Mouse (Mus musculus): Measurements from ENCODE around the gene Ccdc146.

The Ccdc146 gene

DNA sequence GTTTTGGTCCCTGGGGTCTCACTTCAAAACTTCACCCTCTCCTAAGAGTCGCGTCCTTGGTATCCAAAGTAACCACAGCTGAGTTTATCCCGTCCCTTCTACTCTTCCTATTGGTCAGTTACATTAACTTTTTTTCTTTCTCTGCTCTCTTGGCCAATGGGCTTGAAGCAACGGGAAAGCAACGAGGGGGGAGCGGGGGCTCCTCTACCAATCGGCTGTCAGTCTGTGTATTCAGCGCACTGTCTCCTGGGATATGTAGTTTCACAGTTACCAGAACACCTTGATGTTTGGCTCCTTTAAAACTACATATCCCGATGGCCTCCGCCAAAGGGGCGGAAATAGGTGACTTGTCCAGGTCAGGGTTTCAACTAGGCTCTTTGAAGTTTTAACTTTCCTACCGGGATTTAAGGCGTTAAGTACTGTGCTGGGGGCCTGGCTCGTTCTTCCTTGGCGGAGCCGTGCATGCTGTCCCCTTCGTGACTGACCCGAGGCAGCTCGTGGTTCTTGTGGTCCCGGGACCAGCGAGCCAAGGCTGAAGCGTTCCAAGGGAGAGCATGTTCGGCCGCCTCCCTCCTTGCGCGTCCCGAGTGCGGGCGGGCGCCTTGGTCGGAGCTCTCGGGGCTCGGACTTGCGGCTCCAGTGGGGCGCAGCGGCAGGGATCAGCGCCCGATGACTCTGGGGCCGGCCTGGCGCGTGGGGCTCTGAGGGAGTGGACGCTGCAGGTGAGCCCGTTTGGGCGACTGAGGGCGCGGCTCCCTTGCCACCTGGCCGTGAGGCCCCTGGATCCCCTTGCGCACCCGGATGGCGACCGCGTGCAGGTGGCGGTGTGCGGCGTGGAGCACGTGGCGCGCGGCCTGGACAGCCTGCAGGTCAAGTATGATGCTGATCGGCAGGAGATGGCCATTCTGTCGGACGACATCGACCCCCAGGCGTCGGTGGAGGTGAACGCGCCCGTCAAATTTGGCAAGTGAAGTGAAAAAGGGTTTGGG is at the start of gene Ccdc146, which contains the start of gene Fam185a:
Gene Ccdc146, minus strand, starts transcription at position 64 of the 989 bp plus-strand sequence.
Gene Fam185a, plus strand, starts transcription at position 345 of the 989 bp plus-strand sequence.
- DNase-seq: peak; percentile 100

DNA sequence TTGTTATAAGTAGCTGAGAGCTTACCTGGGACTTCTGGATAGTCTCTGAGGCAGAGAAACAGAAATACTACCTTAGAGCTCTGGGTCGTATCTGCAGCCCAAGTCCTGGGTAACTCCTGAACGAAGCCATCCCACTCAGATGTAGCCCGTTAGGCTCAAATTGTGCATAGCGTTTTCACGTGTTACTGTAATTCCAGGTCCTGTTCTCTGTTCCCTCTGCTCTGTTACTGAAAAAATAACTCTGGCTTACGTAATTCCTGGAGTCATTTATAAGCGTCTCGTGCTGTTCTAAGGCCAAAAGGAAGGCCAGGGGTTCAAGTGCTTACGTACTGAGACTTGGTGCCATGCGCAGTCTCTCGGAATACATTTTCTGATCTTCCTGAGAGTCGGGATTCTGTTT is 43.6 kb upstream of the Ccdc146 start:
- DNase-seq: peak; percentile 51

DNA sequence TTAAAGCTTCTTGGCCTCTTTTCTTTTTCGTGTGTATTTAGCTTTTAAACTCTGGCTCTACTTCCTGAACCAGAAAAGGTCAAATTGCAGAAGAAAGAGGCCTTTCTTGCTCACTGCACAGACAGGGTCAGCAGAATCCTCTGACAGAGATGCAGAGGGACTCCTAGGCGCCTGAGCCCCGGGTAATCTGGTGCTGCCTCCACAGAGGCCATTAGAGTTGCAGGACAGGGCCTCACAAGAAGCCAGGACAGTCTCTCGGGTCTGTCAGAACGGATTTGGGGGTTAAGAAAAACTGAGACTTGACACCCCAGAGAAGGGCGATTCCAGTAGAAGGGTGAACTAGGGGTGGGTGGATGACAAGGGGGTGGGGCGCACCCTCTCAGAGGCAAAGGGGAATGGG is 42.9 kb upstream of the Ccdc146 start:
- peak; percentile 56 for DNase-seq

DNA sequence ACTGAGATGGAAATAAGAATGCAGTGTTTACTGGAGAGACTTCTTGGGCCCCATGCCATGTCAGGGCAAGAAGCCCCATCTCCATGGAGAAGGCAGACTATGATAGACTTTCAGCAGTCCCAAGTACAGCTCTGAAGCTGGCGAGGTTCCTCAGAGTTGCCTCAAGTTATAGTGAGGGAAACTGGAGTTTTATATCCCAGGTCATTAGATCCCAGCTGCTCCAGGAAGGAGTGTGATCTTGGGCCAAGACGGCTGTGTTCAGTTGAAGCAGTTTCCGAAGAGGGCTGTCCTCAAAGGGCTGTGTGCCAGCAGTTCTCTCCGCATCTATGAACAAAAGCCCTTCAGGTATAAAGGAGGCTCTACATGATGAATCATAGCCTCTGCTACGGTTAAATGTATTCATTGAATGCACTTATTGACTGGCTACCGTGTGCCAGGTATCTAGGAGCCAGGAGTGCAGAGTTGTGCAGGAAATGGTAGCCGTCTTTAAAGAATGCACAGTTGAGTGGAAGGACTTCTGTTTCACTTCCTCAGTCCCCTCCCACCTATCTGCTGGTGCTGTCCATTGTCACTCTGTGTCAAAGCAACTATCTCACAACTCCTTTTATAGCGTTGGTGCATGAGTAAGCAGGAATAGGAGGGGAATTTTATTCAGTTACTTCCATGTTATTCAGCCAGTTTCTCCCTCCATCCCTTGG is 16.5 kb upstream of the Ccdc146 start:
- peak; percentile 93 for DNase-seq

DNA sequence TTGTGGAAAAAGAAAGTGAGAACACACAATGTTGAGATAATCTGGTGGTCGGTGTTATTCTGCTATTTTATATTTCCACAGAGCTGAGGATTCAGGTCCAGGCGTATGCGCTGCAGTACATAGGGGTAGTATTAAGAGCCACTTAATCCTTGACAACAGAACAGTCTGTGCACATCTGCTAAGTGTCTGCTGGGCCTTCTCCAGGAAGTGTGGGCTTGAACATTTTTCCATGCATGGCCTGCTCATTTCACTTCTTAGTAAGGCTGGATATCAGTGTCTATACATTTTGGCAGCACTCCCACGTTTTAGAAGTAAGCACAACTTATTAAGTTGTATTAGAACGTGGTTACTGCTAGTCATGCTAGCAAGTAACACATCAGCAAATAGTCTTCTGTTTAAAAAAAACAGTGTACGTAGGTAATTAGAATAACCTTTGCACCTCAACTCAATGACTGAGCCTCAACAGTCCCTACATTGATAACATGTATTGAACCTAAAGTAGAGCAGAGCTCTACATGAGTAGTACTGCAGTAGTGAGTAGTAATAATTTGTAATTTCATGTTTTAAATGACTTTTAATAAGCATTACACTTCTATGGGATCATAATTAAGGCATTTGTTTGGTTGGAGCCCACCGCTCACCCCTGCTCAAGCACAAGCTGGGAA is 15.1 kb upstream of the Ccdc146 start:
- no peak for DNase-seq

DNA sequence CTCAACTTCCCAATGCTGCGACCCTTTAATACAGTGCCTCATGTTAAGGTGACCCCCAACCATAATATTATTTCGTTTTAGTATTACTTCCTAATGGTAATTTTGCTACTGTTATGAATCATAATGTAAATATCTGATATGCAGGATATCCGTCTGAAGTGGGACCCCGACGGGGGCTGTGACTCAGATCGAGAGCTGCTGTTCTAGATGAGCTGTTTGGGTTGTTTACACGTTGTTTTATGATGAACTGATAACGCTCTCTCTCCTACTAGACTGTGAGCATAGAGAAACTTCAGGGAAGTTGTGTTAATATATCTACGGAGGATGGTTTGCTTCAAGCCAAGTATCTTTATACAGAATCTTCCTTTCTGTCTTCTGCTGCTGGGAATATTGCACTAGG is 14.0 kb upstream of the Ccdc146 start:
- DNase-seq: no peak

DNA sequence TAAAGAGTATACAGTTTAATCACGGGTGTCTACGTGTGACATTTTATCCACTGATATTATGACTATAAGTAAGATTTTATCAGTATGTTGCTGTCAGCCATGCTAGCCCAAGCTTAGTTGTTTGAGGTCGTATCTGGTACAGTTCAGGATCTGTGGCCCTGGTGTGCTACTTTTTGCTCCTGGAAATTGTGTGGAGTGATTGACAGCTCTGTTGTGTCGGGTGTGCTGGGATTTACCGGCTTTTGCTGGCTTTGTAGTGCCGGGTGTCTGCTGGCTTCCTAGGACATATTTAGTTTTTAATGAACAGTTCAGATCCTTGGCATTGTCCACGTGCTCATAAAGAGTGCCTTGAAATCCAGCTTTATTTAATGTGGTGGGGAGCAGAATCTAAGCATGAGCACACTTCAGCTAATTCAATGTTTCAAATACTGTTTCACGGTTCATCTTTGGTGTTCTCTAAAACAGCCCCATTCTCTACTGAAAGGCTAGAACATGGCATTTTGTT is 12.0 kb upstream of the Ccdc146 start:
- no peak for DNase-seq

DNA sequence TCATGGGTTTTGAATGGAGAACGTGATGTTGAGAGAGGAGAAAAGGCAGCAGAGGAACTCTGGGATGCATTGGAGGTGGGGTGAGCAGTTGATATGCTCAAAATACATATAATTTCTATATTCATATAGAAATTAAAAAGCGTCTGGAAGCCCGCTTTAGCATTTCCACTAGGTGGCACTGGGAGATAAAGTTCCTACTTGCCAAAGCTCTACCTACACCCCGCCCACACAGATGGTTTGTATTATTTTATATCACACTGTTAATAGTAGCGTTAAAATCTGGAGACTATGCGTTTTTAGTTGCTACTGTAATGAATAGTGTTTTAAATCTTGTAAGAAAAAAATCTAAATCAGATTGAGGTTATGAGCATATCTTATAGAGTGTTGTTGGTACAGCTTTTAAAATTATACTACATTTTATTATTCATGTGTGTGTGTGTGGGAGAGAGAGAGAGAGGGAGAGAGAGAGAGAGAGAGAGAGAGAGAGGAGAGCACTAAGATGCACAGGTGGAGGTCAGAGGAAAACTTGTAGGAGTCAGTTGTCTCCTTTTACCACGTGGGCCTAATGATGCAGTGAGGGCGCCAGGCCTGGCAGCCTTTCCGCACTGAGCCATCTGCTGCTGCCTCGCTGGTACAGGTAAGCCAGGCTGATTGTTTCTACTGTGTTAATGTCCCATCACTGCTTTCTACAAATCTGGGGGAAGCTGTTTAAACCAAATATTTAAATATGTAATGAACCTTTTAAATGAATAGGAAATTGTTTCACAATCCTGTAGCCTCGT is 9.9 kb upstream of the Ccdc146 start:
- no peak for DNase-seq

DNA sequence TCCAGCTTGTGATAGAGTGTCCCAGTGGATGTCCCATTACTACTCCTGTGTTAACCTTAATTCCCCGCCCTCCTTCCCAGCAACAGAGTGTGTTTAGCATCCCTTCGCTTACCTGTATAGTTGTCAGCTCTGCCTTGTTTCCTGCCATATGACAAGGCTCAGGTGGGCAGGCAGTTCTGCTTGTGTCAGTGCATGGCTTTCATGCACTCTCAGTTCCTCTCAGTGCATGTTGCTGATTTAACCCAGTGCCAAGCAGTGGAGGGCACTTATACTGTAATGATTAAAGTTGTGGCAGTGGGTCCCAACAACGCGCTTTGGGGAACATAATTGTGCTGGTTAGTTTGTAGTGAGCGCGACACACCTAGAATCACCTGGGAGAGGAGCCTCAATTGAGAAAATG is 2.2 kb upstream of the Ccdc146 start:
- no peak for DNase-seq

DNA sequence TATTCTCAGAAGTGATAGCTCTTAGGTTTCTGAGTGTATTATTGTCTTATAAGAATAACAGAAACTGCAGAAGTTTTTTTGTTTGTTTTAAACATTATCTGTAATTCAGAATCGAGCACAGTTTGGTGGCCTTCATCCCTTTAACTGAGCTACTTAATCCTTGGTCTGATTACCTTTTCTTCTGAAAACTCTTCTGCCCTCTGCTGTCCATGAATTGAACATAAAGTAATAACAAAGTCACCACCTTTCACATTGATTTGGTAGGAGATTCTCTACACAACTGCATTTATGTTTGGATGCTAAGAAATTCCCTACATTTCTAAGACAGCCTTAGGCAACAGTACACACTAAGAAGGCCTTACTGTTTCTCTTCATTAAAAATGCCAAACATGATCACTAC is 3.9 kb downstream of the Ccdc146 start:
- DNase-seq: no peak

DNA sequence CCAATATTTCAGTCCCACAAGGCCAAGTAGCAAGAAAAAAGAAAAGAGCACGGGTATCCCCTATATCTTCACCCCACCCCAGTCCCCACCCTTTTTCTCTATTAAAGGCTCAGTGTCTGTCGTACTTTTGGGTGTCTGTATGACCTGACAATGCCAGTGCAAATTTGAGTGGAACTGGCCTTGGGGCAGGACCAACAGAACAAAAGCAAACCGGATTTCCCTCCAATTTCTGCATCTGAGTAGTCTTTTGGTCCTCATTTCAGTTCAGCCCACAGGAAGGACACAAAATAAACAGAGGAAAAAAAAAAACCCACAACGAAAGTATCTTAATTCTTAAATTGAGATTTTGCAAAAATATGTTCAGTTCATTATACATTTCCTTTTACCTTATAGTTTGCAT is 5.9 kb downstream of the Ccdc146 start:
- DNase-seq: no peak

DNA sequence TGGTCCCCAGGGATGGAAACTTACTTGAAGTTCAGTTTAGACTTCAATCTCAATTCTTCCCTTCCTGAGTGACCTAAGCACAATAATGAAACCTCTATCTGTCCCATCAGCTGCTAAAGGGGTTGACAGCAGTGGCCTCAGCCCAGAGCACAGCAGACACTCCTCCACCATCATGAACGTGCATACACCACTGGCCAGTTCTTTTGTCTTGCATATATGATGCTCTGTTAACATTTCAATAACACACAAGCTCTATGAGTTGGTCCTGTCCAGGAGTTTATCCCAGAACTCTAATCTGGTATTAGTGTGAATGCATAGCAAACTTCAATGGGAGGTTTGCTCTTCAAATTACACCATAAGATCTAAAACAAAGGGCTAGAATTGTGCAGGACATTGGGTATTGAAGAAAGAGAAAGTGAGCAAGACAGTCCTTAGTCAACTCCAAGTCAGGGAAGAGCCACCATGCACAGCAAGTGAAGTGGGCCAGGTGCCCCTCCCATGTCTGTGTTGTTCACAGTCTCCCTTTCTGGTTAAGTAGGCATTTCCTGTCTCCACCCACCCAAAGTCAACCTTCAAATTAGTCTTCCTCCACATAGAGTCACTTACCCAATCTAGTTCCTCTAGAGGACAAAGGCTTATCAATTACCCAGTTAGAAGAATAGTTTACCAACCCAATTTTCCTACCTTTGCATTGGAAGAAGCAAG is 10.2 kb downstream of the Ccdc146 start:
- DNase-seq: no peak

DNA sequence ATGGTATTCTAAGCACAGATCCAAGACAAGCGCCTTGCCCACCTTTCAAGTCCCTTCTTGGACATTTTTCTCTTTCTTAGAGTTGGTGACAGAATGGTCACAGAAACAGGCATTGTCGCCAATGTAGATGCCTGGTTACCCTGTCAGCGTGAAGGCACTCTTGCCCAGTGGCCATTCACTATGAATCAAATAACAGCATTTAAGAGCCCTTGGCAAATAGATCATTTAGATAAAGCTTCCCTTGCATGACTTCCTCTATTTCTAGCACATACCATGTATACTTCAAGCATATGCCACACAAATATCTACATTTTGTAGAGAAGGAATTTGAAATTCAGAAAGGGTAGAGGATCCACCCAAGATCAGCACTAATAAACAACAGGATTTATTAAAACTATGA is 11.2 kb downstream of the Ccdc146 start:
- no peak for DNase-seq

DNA sequence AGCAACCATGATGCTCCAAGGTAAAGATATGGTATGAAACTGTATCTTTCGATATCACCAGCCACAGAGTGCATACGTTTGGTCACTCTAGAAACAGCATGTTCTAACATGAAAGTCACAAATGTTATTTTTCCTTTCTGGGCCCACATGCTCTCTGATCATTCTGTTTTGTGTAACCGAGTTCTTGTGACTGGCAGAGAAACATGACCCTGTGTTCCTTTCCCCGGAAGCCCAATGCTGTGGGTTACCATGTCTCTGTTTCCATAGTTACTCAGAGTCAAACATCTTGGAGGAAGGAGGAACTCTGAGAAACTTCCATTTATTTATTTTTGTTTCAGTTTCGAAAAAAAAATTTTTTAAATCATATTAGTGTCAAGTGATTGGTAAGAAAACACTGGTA is 12.4 kb downstream of the Ccdc146 start:
- no peak for DNase-seq

DNA sequence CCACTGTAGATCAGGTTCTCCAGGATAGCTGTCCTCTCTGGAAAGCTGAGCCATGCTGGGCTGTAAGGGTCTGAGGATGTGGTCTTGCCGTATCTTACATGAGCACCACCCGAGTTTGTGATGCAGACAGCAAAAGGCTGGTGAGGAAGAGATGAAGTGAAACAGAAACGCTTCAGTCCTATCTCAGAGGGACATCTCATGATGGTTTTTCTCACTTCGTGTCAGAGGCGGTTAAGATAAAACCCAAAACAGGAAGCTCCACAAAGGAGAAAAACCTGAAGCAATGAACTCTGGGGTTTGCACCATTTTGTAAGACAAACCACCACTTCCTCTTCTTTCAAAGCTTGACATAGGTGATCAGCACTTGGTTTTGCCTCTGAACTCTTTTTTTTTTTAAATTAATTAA is 13.2 kb downstream of the Ccdc146 start:
- peak; percentile 94 for DNase-seq

DNA sequence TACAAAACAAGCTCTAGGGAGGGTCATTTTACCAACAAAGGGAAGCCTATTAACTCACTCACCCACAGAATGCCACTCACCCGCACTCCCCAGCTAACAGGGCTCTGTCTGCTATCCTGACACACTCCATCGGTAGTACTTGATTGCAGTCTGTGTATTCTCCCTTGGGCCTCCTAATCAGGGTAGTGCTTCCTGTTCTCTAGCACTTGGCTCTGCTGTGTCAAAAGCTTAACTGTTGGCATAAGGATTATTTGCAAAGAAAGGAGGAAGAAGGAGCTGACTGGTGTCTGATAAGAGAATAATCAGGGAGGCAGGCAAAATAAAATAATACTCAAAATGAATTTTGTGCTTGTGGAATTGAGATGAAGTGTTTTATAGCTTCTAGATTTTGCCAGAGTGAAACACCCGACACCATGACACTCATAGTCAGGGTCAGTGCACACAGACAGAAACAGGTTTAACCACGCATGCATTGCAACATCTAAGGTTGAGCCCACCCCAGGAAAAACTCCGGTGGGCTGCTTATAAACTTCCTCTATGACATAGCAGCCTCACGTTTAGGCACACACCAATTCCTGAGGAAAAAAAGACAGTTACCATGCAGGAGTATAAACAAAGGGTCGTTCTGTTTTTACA is 29.2 kb downstream of the Ccdc146 start:
- DNase-seq: peak; percentile 89

DNA sequence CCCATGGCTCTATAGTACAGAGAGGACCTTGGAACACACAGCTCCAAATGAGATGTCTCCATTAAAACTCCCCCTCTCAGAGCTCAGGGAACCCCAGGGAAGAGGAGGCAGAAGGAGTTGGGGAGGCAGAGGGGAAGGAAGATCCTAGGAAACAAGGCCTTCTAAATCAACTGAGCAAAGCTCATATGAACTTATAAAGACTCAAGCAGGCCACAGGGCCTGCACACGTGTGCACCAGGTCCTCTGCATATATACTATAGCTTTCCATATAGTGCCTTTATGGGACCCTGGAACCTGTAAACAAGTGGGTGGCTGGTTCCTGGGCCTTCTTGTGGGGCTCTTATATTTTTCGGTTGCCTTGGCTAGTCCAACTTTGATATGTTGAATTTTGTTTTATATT is 29.9 kb downstream of the Ccdc146 start:
- no peak for DNase-seq

DNA sequence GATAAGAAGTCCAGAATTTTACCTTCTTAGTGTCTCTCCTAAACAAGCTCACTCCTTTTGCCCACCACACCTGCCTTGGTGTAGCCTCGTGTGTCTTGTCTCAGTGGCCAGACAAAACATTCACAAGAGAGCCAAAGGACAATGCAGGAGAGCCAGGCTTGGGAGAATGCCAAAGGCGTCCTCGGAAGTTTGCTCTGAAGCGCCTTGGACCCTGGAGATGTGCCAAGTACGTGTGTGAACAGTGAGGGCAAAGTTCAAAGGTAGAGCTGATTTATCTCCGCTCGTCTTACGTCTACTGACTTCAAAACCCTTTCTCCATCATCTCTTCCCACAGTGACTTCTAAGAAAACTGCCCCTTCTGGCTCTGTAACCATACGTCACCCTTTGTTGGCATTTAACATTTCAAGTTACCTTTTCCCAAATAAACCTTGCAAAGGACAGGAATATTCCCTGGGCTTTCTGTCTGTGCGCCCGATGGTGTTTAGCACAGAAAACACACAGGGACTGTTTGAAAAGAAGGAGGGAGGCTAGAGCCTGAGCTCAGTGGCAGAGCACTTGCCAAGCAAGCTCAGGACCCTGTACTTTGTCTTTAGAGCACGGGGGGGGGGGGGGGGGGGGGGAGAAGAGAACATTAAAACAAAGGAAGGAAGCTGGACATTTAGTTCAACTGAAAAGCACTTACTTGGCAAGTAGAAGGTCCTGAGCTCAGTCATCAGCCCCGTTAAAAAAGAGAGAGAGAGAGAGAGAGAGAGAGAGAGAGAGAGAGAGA is 32.7 kb downstream of the Ccdc146 start:
- no peak for DNase-seq

DNA sequence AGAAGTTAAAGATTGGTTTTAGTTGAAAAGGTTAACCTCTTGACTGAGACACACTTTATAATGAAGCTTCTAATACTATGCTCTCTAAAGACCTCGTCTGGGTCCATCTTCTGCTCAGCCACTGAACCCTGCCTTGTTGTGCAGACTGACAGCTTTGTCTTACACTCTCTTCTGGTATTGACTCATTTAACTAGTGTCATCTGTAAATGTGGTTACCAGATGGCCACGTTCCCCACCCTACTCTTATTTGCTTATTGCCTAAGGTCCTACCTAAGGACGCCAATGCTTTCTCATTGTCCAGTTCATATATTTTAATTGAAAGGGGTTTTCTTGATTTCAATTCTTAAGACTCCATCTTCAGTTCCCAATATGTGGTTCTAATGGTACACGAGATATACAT is 35.6 kb downstream of the Ccdc146 start:
- DNase-seq: no peak

DNA sequence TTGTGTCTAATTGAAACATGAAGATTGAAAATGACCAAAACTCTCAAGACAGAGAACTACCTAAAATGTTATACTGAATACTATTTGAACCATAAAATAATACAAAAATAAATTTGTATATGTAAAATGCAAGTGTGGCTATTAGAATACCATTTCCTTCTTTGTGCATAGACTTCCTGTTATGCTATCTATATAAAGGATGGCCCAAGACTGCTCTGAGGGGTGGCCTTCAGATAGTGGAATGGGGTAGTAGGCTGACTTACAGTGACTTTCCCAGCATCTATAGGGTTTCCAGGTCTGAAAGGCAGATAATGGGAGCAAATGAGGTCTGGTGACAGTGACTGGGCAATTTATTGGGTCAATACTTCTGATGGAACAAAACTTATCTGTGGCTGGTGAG is 37.1 kb downstream of the Ccdc146 start:
- no peak for DNase-seq

Data from heart, adult 11 months (tissue).